Mouse (Mus musculus) lung, adult 2 months (tissue): ENCODE results near the gene Mup8.
"Not testable (repeated sequence)": the region's sequence is repeated elsewhere in the genome, so short reads cannot be mapped to it uniquely, and the experiment has no call there.

Source experiments
- CTCF ChIP-seq: fragments of 200-500 bp; IDR thresholded peaks from 2 replicates; pipeline ENCODE4 v1.5.1; 2011; ENCODE audit warnings: mild to moderate bottlenecking, low read length, control low read depth; ENCODE audit not compliant: insufficient read depth
- POLR2A ChIP-seq: fragments of 200-500 bp; IDR thresholded peaks from 2 replicates; pipeline ENCODE4 v1.6.1; 2011; ENCODE audit warnings: low read depth, mild to moderate bottlenecking, control low read depth, low read length, borderline replicate concordance; ENCODE audit errors: extremely low read depth

DNA sequence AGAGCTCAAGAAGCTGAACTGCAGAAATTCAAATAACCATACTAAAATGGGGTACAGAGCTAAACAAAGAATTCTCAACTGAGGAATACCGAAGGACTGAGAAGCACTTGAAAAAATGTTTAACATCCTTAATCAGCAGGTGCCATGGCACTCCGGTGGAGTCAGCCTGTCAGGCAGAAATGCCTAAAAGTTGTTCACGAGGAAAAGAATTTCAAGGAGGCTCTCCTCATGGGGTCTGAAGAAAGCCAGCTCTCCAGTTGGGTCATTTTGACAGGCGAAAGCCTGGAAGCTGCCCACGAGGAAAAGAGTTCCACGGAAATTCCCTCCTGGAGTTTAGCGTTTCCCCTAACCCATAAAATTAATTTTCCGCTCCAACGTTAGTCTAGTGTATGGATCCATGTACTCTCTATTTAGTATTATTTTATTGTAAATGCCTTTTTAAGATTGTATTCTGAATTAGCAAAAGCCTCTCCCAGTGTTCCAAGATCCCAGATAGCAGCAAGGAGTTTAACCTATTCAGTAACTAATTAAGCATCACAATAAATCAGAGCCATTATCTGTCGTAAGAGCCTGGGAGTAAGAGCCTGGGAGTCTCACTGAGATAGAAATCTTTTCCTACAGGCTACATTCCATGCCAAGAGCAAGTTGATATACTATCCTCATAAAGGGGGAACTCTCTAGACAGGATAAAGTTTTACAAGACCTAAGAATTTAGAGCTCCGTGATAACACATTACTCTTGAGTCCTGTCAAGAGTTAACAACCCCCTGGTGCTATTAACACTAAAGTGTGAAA, 43.8 kb upstream of the Mup8 start:
- TF ChIP-seq CTCF, POLR2A: not testable (repeated sequence)
